Mouse (Mus musculus): ENCODE results near the gene Cdk10. TPM values are rescaled to one million over a fixed set of nuclear protein-coding genes. Genes with fewer than 3 reads are reported as not detected.
"Not testable (repeated sequence)": the region's sequence is repeated elsewhere in the genome, so short reads cannot be mapped to it uniquely, and the experiment has no call there.

Cdk10 gene
- total RNA-seq, 2 experiments from 2014 or later = 11.5 to 12.0 TPM

DNA sequence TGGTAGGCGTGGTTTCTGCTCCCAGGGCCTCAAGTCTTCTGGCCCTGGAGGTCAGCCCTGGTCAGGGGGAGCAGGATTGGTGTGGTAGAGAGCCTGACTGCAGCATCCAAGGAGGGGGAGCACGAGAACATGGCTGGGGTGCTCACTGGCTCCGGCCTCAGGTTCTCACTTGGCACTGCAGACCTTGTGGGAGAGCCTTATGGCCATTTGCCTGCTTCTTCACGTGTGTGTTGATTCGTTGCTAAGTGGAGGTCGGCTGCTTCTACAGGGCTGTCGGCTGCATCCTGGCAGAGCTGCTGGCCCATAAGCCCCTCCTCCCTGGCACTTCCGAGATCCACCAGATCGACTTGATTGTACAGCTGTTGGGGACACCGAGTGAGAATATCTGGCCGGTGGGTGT is 5.7 kb downstream of the Cdk10 start:
- intact Hi-C loops (cut with DNase I; ENCODE audit: low total_unique reads); DNase-seq: not testable (repeated sequence)

- DNase-seq = no peak
Observed at GRCm38 (mm10) chr8:123231742-123232141, 7.1 kb downstream of the Cdk10 start.

DNA sequence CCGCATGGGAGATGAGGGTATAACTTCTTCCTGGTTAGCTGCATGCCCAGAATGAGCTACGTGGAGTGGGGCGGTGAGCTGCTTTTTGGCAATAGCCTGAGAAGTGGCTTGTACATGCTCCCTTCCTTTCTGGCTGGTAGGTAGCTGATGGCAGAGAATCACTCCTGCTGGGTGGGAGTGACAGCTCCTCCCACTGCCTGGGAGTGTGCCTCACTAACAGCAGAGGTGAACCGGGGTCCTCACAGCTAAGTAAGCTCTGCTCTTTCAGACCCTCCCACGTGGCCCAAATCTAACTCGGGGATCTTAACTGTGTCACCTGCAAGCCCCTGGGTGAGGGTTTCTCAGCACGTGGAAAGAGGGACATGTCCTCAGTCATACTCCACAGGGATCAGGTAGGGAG is 7.9 kb downstream of the Cdk10 start:
- intact Hi-C loops (cut with DNase I; ENCODE audit: low total_unique reads) = no loop called here
- DNase-seq = no peak

More at GRCm38 (mm10) chr8:123231742-123232141, 7.1 kb downstream of the Cdk10 start:
- intact Hi-C loops (cut with DNase I; ENCODE audit: low total_unique reads) = no loop called here

DNA sequence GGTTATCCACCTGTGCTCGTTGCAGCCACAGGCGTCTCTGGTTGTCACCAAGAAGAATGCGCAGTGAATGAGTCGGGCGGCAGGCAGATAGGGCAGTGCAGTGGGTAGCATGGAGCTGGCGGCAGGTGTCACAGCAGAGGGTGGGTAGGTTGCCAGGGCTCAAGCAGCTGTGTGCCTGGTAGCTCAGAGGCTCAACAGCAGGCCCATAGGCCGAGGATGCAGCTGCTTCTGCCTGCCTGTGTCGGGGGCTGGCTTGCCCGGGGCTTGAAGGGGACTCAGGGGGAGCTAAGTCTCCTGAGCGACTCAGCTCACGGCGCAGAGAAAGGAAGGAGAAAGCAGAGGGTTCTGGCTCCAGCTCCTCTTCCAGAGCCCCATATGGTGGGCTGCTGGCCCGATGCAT is 8.7 kb downstream of the Cdk10 start:
- intact Hi-C loops (cut with DNase I; ENCODE audit: low total_unique reads) = no loop called here
- DNase-seq = peak; percentile 47

GRCm38 (mm10) chr8:123233760-123234159 is 9.1 kb downstream of the Cdk10 start:
- no peak for DNase-seq
- intact Hi-C loops (cut with DNase I; ENCODE audit: low total_unique reads) = no loop called here

DNA sequence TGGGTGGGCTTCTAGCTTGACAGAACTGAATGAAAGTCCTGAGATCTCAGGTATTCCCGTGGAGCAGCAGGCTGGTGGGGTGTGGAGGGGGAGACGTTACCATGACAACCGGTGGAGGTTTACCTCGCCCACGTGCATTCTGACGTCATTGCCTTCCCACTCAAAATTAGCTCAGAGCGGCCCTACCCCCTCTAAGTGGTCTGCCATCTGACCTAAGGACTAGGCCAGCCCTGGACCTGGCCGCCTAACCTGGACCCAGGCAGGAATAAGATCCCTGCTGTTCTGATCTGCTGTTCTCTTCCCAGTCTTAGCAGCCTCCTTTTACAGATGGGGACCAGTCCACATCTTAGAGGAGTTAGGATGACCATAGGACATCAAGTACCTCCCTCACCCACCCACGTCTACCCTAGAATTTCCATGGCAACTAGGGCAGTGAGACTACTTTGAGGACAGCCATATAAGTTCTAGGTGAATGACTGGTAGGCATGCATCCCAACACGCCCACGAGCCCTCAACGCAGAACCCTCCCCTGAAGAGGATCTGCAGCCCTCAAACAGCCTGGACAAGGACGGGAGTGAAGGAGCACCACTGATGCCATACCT is 10.4 kb downstream of the Cdk10 start:
- DNase-seq = no peak
- intact Hi-C loops (cut with DNase I; ENCODE audit: low total_unique reads) = no loop called here

DNA sequence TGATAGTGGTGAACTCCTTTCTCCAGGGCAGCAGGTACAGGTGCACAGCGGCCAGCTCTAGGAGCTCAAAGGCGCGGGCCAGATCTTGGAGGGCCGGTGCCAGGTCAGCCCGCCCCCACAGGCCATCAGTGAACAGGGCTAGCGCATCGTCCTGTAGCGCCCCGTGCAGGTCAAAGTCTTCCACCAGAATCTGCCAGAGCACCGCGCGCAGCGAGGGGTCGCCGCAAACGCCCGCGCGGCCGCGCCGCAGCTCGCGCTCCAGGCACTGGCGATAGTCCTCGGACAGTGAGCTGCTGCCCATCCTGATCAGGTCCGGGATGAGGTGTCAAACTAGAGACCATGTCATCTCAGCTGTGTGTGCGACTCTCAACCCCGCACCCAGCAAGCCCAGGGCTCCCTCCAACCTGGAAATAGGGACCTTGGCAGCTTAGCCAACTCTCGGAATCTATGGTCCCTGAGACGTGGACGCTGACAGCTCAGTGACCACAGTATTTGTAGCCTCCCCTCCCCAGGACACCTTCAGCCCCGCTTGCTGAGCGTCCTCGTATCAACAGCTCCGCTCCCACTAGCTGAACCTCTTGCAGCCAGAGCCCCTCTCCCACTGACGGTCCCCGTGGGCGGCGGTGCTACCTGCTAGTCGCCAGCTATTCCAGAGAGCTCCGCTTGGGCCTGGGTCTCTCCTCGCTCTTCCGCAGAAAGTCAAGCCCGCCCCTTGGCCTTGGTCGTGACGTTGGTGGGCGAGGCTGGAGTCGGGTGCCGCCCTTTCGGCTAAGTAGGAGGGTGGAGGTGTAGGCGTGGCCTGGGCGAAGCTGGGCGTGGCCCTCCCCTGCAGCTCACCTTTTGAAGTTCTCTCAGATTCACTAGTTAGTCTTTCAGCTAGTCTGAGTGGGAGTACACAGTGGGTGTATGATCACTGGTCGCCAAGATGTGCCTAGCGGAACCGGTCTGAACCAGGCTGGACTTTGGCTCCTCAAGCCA is 11.2 kb downstream of the Cdk10 start, which contains the start of gene Spata2l:
Gene Spata2l, minus strand, starts transcription at position 714 of the 978 bp plus-strand sequence.
- peak; percentile 81 for DNase-seq
- intact Hi-C loops (cut with DNase I; ENCODE audit: low total_unique reads) = no loop called here

DNA sequence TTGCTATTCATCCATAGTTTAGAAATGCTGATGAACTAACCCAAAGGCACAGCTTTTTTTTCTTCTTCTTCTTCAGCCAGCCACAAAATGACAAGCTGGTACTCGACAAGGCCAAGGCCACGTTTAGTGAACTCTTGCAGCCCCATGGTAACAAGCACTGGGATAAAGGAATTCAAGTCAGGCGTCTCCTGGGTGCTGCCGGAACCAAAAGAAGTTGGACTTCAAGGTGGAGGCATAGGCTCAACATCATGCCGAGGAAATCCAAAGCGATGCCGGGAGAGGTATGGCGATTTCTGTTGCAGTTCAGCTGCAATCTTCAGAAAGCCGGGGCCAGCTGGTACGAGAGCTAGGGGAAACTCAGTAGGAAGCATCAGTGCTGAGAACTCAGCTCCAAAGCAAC is 14.8 kb downstream of the Cdk10 start:
- intact Hi-C loops (cut with DNase I; ENCODE audit: low total_unique reads) = no loop called here
- no peak for DNase-seq

- DNase-seq = no peak
- intact Hi-C loops (cut with DNase I; ENCODE audit: low total_unique reads) = no loop called here
Observed at GRCm38 (mm10) chr8:123242107-123242923, 17.7 kb downstream of the Cdk10 start.

GRCm38 (mm10) chr8:123243053-123243452 is 18.4 kb downstream of the Cdk10 start:
- intact Hi-C loops (cut with DNase I; ENCODE audit: low total_unique reads) = no loop called here

GRCm38 (mm10) chr8:123244382-123244781 is 19.7 kb downstream of the Cdk10 start:
- intact Hi-C loops (cut with DNase I; ENCODE audit: low total_unique reads) = no loop called here
- no peak for DNase-seq

More at GRCm38 (mm10) chr8:123243053-123243452, 18.4 kb downstream of the Cdk10 start:
- no peak for DNase-seq

- intact Hi-C loops (cut with DNase I; ENCODE audit: low total_unique reads) = no loop called here
- no peak for DNase-seq
Observed at GRCm38 (mm10) chr8:123245543-123245942, 20.9 kb downstream of the Cdk10 start.

DNA sequence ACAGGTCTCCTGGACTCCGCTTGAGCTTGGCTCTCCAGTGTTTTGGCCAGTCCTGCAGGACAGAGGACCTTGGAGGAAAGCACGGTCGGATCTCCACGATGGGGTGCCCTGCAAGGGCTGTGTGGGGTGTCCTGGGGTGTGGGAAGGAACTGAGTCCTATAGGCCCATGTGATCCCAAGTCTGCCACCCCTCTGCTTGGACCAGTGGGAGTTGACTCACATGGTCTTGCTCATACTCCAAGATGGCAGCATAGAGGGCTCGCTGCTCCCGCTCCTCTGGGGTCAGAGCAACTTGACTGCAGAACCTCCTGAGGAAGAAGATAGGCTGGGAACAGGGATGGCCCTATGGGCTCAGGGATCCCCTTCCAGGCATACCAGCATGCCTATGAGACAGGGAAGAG is 23.1 kb downstream of the Cdk10 start:
- intact Hi-C loops (cut with DNase I; ENCODE audit: low total_unique reads) = no loop called here
- no peak for DNase-seq

DNA sequence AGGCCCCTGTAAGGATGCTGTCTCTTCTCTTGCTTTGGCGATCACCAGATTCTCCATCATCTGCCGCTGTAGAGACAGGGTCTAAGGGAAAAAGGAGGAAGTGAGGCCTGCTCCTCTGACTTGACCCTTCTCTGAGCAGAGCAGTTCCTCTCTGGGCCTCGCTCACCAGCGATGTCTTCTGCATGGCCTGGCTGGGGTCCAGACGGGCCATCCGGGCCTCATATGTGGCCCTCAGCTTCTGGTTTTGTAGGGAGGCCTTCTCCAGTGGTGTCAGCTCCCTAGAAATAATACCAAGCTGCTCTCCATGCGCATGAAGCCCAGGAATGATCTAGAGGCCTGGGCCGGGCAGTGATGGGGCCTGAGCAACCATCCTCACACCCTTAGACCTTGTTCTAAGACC is 24.0 kb downstream of the Cdk10 start:
- intact Hi-C loops (cut with DNase I; ENCODE audit: low total_unique reads) = no loop called here
- no peak for DNase-seq

DNA sequence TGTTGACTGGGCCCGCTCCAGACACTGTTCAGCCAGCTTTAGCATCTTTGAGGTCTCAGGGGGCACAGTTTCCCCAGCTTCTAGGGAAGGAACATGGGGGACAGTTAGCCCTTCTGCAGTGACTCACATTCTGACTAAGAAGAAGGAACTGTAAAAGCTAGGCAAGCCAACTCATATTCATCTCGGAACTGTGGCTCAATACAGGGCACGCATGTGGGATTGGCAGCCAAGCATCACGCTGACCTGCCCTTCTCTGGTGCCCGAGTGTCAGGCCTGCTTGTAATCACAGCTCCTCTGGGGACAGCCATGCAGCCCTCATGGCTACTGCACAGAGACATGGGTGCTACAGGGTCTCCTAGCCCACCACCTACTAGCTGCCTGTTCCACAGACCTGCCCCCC is 26.3 kb downstream of the Cdk10 start:
- intact Hi-C loops (cut with DNase I; ENCODE audit: low total_unique reads) = no loop called here
- no peak for DNase-seq

- DNase-seq = no peak
- intact Hi-C loops (cut with DNase I; ENCODE audit: low total_unique reads) = no loop called here
Observed at GRCm38 (mm10) chr8:123252925-123253324, 28.3 kb downstream of the Cdk10 start.

GRCm38 (mm10) chr8:123253451-123254098 is 28.9 kb downstream of the Cdk10 start:
- DNase-seq = no peak
- intact Hi-C loops (cut with DNase I; ENCODE audit: low total_unique reads) = no loop called here

DNA sequence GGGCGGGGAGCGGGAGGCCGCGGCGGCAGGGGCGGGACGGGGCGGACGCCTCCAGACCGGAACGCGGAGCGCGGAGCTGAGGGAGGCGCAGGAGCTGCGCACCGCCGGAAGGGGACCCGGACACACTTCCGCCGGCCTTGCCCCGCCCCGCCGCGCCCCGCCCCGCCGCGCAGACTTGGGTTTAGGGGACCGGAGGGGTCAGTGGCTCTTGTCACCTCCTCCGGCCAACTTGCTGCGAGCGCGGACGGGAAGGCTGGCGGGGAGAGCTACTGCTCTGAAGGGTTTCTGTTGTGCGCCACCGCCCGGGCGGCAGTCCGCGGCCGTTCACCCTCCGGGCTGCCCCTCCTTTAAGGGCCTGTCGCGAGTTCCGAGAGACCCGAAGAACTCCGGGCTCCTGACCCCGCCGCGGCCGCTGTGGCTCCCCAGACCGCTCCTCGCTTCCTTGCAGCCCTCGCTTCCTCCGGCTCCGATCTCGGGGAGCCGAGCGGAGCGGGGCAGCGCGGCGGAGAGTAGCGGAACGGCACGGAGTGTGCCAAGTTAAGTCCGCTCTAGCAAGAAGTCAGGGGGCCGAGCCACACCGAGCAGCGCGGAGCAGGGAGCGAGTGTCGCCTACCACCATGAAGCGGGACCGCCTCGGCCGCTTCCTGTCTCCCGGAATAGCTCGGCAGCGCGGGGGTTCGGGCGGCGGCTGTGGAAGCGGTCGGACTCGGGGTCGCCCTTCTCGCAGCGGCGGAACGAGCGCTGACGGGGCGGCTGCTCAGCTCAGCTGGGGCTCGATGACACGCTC is 29.6 kb downstream of the Cdk10 start, which contains the start of the genes Zfp276 and Vps9d1:
Gene Zfp276, plus strand, starts transcription at position 97 of the 787 bp plus-strand sequence.
Gene Vps9d1, minus strand, starts transcription at position 250 of the 787 bp plus-strand sequence.
- peak; percentile 88 for DNase-seq
- intact Hi-C loops (cut with DNase I; ENCODE audit: low total_unique reads) = no loop called here

Measured in gastrocnemius, postnatal 14 days (tissue).